Mouse (Mus musculus) stomach, embryonic 16.5 days (tissue): ENCODE data around the gene Cdc16. TPM values are rescaled to one million over a fixed set of nuclear protein-coding genes. Genes with fewer than 3 reads are reported as not detected.
"Not testable (repeated sequence)": the region's sequence is repeated elsewhere in the genome, so short reads cannot be mapped to it uniquely, and the experiment has no call there.

Experiments used
- ATAC-seq: fragments of 200-750 bp; cut with Nextera tagmentation; 2 replicates; pipeline ENCODE4 v1.8.0; 2017; ENCODE audit warnings: moderate number of reproducible peaks, moderate TSS enrichment; ENCODE audit not compliant: insufficient read depth, low FRiP score
- H3K27ac ChIP-seq: fragments of 300-500 bp; sonication (generic); 2 replicates; pipeline ENCODE4 v1.5.1; 2014; ENCODE audit warnings: low read length
- H3K27me3 ChIP-seq: fragments of 300-500 bp; sonication (generic); 2 replicates; pipeline ENCODE4 v1.6.1; 2014; ENCODE audit warnings: low read length, control low read depth, mixed read lengths; ENCODE audit not compliant: control insufficient read depth, insufficient read depth
- H3K36me3 ChIP-seq: fragments of 300-500 bp; sonication (generic); 2 replicates; pipeline ENCODE4 v1.6.1; 2014; ENCODE audit warnings: low read length; ENCODE audit not compliant: control insufficient read depth, insufficient read depth
- H3K4me1 ChIP-seq: fragments of 300-500 bp; sonication (generic); 2 replicates; pipeline ENCODE4 v1.6.1; 2014; ENCODE audit warnings: low read length, control low read depth, mixed read lengths; ENCODE audit not compliant: control insufficient read depth, insufficient read depth
- H3K4me2 ChIP-seq: fragments of 300-500 bp; sonication (generic); 2 replicates; pipeline ENCODE4 v1.6.1; 2014; ENCODE audit warnings: low read depth, low read length, mixed read lengths
- H3K4me3 ChIP-seq: fragments of 300-500 bp; sonication (generic); replicated peaks from 2 replicates; pipeline ENCODE4 v1.5.1; 2014; ENCODE audit warnings: mild to moderate bottlenecking, low read length
- H3K9ac ChIP-seq: fragments of 300-500 bp; sonication (generic); 2 replicates; pipeline ENCODE4 v1.6.1; 2014; ENCODE audit warnings: low read length
- H3K9me3 ChIP-seq: fragments of 300-500 bp; sonication (generic); replicated peaks from 2 replicates; pipeline ENCODE4 v1.6.1; 2016; ENCODE audit warnings: low read length, control low read depth; ENCODE audit not compliant: control insufficient read depth
- WGBS: fragments of 180-500 bp; shearing (Covaris S2); extraction: QIAGEN DNeasy Blood & Tissue Kit; methylation state at CpG from one replicate; pipeline ENCODE4 v1.1.7; 2014; 5-methylcytosine and 5-hydroxymethylcytosine counted together
- polyA plus RNA-seq: library from polyadenylated mRNA; unstranded; fragments of >200 nt; fragmentation: Nextera tagmentation; extraction: Ambion mirVana; gene quantifications from 2 replicates; pipeline ENCODE4 v1.2.1, GENCODE M21; 2015

Cdc16 gene
- 142 and 153 TPM in 2 replicates for polyA plus RNA-seq

DNA sequence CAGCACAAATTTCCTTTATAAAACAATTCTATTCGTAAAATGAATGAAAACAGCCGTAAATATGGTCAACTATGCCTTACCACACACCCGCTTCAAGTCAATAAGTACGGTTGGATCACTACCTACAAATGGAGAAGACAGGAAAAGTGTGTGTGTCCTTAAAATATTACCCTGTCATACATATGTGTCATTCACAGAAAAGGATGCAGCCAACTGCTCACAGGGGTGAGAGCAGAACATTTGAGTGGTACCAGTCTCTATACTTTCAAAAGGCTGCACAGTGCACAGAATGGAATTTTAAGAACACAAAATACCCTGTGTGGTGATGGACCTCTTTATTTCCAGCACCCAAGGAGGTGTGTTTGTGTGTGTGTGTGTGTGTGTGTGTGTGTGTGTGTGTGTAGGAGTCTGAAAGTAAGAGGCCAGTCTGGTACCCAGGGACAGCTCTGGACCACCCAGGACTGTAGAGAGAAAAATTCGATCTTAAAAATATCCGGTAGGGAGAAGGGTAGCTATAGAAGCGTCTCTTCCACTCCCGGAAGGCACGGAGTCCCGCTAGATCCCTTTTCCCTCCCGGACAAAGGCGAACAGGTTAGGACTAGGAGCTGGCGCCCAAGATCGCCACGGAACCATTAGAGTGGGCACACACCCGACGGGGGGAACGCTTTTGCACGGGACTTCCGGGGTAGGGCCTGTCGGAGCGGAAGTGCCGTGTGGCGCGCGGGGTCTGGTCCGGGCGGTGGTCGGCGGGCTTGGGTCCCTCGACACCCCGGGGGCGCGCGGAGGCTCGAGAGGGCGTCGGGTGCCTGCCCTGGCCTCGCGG is at the start of gene Cdc16:
TSS of gene Cdc16 (plus strand) at position 695 of the 823 bp plus-strand sequence.
- ATAC-seq = peak; percentile 95
- Histone ChIP-seq H3K27ac (peak within 1 kb of the TSS; percentile 92), H3K9me3 (no peaks in the 10 kb centered on the region), H3K27me3 (no peaks in the 10 kb centered on the region), H3K9ac (peak within 1 kb of the TSS; percentile 99), H3K4me3 (peak within 1 kb of the TSS; percentile 98), H3K36me3 (peaks cover 3% of the 10 kb centered on the region; the same call in 1 of the 2 replicates), H3K4me1 (peaks cover 11% of the 10 kb centered on the region), H3K4me2 (peak within 1 kb of the TSS; percentile 79)
- 8% methylated on average over 40 of the region's 40 CpGs for WGBS

DNA sequence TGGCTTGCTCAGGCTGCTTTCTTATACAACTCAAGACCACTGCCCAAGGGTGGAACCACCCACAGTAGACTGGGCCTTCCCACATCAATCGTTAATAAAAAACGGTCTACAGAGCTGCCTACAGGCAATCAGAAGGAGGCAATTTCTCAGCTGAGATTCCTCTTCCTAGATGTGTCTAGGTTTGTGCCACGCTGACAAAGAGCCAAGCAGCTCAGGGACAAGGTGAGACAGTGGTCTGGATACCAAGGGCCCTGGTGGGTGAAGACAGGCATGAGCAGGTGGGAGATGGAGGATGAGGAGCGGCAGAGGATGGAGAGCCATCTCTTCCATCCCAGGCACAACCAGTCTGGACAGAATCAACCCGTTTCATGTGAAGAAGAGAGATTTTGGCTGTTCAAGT is 49.0 kb upstream of the Cdc16 start:
- H3K9me3 ChIP-seq = no peaks in the 10 kb centered on the region
- WGBS = 93% methylated on average over 5 of the region's 5 CpGs
- no peaks in the 10 kb centered on the region for H3K4me1 ChIP-seq
- ATAC-seq = no peak
- H3K27ac ChIP-seq = no peak overlapping the region
- no peak overlapping the region for H3K4me2 ChIP-seq
- H3K9ac ChIP-seq = no peak overlapping the region
- no peaks in the 10 kb centered on the region for H3K36me3 ChIP-seq
- no peak overlapping the region for H3K4me3 ChIP-seq
- H3K27me3 ChIP-seq = no peaks in the 10 kb centered on the region

DNA sequence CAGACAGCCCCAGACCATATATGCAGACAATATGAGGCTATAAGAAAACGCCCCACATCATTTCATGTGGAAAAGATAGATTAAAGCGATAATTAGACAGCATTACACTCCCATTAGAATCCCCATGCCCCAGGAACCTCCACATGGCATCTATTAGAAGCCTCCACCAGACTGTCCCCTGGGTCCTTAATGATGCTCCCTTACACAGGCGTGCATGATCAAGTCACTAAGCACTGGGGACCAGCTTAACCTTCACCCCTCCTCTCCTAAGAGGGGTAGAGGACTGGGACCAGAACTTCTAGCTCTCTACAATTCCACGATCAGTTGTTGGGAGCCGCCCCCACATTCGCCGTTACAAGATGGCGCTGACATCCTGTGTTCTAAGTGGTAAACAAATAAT is 38.5 kb upstream of the Cdc16 start:
- no peaks in the 10 kb centered on the region for H3K36me3 ChIP-seq
- no peak overlapping the region for H3K4me2 ChIP-seq
- H3K27me3 ChIP-seq = no peaks in the 10 kb centered on the region
- H3K27ac ChIP-seq = no peak overlapping the region
- no peaks in the 10 kb centered on the region for H3K4me1 ChIP-seq
- no peak overlapping the region for H3K4me3 ChIP-seq
- H3K9me3 ChIP-seq = no peaks in the 10 kb centered on the region
- WGBS = 91% methylated on average over 8 of the region's 8 CpGs
- H3K9ac ChIP-seq = no peak overlapping the region
- no peak for ATAC-seq

DNA sequence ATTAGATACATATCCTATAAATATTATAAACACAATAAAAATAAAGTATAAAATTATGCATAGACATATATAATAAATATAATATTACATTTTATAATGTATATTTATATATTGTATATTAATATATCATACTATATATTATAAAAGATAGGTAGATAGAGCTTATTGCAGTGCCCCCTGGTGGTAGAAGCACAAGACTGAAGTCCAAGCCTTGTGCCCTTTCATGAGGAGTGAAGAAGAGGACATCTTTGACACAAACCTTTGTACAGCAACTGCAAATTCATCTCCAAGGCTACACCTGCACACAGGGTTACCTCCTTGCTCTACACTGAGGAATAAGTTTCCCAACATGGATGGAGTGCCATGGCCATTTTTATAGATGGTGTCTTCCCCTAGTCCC is 31.8 kb upstream of the Cdc16 start:
- Histone ChIP-seq H3K27ac (no peak overlapping the region), H3K4me3 (no peak overlapping the region), H3K27me3 (no peaks in the 10 kb centered on the region), H3K4me2 (no peak overlapping the region), H3K4me1 (no peaks in the 10 kb centered on the region), H3K36me3 (no peaks in the 10 kb centered on the region), H3K9ac (no peak overlapping the region), H3K9me3 (no peaks in the 10 kb centered on the region)
- no peak for ATAC-seq

DNA sequence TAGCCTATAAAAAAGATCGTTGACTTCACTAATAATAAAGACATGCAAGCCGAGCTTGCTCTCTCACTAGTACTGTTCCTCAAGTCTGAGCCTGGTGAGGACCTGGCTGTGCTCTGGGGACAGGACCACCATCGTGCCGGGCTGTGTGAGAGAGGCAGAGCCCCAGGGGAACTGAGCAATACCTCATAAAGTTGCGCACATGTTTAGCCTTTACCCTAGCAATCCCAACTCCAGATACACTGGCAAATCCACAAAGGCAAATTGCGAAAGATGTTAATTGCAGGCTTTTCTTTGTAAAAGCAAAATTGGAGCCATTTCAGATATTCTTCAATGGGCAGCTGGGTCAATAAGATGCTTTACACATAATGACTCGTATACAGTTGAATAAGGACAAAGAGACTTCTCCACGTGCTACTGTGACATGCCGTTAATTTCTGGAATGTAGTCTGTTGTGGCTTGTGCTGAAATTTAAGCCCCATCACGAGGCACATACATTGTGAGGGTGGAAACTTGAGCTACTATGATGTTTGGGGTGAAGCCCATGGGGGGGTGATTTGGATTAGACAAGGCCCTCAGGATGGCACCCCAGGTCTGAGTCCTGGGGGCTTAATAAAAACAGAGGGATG is 29.9 kb upstream of the Cdc16 start:
- no peaks in the 10 kb centered on the region for H3K4me1 ChIP-seq
- H3K9me3 ChIP-seq = no peaks in the 10 kb centered on the region
- H3K9ac ChIP-seq = no peak overlapping the region
- no peak overlapping the region for H3K27ac ChIP-seq
- H3K4me2 ChIP-seq = no peak overlapping the region
- H3K36me3 ChIP-seq = no peaks in the 10 kb centered on the region
- no peaks in the 10 kb centered on the region for H3K27me3 ChIP-seq
- ATAC-seq = no peak
- H3K4me3 ChIP-seq = no peak overlapping the region
- 68% methylated on average over 10 of the region's 10 CpGs for WGBS

DNA sequence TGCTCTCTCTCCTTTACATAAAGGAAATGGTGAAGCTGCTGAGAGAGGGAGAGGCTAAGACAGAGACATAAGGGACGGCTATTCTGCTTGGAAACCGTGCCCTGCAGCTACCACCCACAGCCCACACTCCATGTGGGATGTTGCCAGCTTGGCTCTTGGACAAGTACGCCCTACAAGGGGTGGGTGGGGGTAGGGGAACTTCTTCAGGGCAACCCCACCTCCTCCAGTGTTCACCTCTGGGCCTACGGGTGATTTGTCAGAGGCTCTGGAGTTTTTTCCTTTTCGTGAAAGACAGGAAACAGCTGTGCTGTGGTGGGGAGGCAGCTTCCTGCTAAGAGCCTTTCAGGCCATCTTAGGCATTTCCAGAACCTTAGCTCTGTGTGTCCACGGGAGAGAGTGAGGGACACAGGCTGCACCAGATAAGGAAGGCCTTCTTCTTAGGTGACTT is 17.1 kb upstream of the Cdc16 start:
- ATAC-seq = peak; percentile 78
- no peak overlapping the region for H3K9ac ChIP-seq
- WGBS = 19% methylated on average over 6 of the region's 6 CpGs
- no peak overlapping the region for H3K4me3 ChIP-seq
- no peaks in the 10 kb centered on the region for H3K36me3 ChIP-seq
- no peaks in the 10 kb centered on the region for H3K9me3 ChIP-seq
- H3K27me3 ChIP-seq = no peaks in the 10 kb centered on the region
- 0 out of 2 replicates have a peak, but pooled peaks cover 3% of the 10 kb centered on the region for H3K4me1 ChIP-seq
- peak overlapping the region; percentile 17; the same call in 1 of the 2 replicates for H3K4me2 ChIP-seq
- H3K27ac ChIP-seq = peak overlapping the region; percentile 67

DNA sequence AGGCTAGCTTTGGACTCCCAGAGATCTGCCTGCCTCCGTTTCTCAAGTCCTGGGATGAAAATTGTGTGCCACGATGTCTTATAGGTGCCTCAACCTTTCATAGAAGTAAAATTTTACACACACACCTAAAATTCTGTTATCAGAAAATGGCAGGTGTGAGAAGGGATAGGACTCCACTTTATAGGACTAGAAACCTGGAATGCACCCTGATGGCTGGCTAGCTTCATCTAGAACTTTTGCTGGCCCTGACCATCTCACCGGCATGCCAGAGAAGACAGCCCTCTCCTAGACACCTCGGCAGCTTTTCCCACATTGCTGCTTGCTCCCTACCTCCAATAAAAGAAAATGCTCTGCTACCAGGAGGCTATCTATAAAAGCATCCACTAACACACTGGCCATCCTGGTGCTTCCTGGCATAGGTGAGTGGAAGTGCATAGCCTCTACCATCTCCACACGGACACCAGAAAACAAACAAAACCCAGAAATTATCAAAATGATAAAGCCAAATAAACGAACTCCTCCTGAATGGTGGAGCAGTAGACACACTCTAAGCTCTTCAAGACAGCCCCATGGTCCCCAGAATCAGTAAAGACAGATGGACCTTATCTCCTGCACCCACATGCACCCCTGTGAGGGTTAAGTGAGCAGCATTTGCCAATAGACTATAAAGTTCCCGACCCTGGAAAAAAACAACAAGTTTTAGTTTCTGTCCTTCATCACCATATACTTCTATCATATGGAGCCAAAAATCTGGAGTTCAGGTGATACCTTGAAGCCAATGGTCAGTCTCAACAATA is 16.5 kb upstream of the Cdc16 start:
- no peak for ATAC-seq
- no peaks in the 10 kb centered on the region for H3K9me3 ChIP-seq
- no peaks in the 10 kb centered on the region for H3K36me3 ChIP-seq
- no peak overlapping the region for H3K4me2 ChIP-seq
- H3K27ac ChIP-seq = peak overlapping the region; percentile 67
- no peaks in the 10 kb centered on the region for H3K27me3 ChIP-seq
- no peak overlapping the region for H3K4me3 ChIP-seq
- 0 out of 2 replicates have a peak, but pooled peaks cover 3% of the 10 kb centered on the region for H3K4me1 ChIP-seq
- H3K9ac ChIP-seq = no peak overlapping the region
- 75% methylated on average over 7 of the region's 7 CpGs for WGBS

DNA sequence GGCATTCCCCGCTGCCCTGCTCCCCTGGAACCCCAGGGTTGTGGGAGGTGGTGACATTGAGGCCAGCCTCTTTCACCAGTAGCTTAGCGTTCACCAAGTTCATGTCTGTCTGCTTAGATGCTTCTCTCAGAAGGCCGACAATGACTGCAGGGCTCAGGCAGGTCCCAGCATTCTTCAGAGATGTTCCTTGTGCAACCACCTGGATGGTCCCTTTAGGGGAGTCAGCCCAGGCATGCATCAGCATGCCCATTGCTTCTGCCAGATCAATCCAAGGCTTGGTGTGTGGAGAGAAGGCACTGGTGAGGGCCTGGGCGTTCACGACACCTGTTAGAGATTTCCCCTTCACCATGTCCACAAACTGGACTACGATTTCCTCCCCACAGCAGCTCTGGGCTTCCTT is 11.3 kb upstream of the Cdc16 start:
- not testable (repeated sequence) for H3K4me1 ChIP-seq, H3K27me3 ChIP-seq, ATAC-seq, H3K27ac ChIP-seq, H3K9ac ChIP-seq, H3K36me3 ChIP-seq, H3K4me2 ChIP-seq, H3K4me3 ChIP-seq, H3K9me3 ChIP-seq
- whole genome bisulfite sequencing = 83% methylated on average over 5 of the region's 6 CpGs

DNA sequence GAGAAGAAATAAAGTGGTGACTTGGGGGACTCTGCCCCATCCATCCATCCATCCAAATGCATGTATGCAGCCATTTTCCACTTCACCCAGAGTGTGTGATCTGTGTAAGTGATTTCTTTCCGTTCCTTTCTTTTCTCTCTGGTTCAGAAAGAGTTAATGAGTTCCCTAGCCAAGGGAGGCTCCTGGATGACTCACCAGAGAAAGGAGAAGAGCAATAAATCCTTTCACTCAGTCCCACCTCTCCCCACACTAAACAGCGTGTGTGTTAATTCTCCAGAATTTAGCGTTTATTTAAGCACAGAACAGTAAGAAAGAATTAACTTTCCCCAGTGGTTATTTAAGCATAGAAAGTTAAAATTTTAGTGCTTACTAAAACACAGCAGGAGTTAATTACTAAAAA is 9.8 kb upstream of the Cdc16 start:
- Histone ChIP-seq H3K36me3 (no peaks in the 10 kb centered on the region), H3K4me2 (no peak overlapping the region), H3K27ac (no peak overlapping the region), H3K4me1 (peaks cover 2% of the 10 kb centered on the region; the same call in 1 of the 2 replicates), H3K9ac (no peak overlapping the region), H3K27me3 (no peaks in the 10 kb centered on the region), H3K9me3 (no peaks in the 10 kb centered on the region), H3K4me3 (no peak overlapping the region)
- no peak; the same call in 1 of the 2 replicates for ATAC-seq
- 7% methylated on average over 3 of the region's 3 CpGs for WGBS
